Mouse (Mus musculus) ovary, postnatal 14 days (tissue): ENCODE results near the gene Zbtb20.

Source experiments
- DNase-seq: peaks from one replicate; pipeline ENCODE4 v3.0.0; 2022; ENCODE audit warnings: low spot score

The Zbtb20 gene

GRCm38 (mm10) chr16:43397629-43398323 is 522.1 kb downstream of the Zbtb20 start:
- no peak for DNase-seq

GRCm38 (mm10) chr16:43399428-43399827 is 523.7 kb downstream of the Zbtb20 start:
- no peak for DNase-seq

DNA sequence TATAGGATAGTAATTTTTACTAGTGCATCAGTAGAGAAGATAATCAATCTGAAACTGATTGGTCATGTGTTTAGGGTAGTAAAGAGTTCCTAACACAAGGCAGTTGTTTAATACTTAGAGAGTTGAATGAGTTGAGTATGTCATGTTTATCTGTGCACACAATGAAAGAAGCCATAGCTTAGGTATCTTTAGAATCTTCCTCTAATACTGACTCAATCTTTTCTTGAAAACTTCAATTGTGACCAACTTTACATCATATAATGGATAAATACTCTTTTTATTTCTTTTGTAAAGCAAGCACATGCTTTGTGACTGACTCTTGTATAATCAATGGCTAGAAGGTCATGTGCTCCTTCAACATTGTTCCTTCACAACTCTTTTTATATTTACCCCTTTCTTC is 524.4 kb downstream of the Zbtb20 start:
- DNase-seq, result no peak

DNA sequence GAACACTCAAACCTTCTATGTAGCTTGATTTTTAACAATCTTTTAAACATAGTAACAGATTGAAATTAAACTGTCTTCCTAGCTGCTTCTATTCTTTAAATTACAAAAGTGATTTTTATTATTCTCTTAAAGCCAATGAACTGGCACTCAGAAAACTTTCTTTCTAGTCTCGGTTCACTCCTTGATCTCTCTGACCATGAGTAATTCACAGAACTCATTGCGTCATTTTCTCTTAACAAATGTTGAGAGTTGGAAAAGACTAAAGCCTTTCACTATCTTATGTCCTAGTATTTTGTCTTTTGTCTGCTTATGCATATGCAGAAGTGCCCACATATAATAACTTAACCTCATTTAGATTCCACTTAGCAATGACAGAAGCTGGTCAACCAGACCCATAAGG is 525.3 kb downstream of the Zbtb20 start:
- no peak for DNase-seq

DNA sequence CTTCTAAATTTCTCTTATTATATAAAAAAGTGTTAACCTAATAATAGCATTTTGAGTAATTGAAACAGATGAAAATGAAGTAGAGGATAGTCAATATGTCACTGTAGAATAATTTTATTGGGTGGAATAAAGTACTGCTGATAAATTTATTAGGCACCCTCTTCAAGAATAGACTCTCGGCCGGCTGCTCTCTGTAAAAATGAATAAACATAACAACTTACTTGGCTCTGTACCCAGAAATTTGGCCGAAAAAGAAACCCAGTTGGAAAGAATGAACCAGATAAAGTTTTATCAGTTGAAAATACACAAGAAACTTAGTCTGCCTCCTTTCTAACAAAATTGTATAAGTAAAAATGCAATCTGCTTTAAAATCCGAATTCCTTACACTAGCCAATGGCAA is 527.2 kb downstream of the Zbtb20 start:
- DNase-seq, result no peak

DNA sequence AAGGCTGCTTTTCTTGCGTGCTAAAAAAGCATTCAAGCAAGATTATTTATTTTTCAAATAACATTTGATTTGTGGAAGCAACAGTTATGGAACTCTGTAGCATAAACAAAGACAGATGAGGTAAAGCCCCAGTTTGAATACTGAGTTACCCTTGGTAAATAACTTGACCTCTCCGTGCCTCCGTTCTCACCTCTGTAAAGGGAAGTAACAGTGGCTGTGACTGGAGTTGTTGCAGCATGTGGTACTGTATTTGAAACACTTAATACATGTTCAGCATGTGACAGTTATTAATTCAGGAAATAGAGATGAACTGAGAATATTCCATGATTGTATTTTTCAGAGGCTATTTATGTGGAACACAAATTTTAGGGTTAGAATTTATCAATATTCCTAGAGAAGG is 529.4 kb downstream of the Zbtb20 start:
- DNase-seq, result no peak

GRCm38 (mm10) chr16:43407594-43408142 is 532.0 kb downstream of the Zbtb20 start:
- DNase-seq, result no peak

DNA sequence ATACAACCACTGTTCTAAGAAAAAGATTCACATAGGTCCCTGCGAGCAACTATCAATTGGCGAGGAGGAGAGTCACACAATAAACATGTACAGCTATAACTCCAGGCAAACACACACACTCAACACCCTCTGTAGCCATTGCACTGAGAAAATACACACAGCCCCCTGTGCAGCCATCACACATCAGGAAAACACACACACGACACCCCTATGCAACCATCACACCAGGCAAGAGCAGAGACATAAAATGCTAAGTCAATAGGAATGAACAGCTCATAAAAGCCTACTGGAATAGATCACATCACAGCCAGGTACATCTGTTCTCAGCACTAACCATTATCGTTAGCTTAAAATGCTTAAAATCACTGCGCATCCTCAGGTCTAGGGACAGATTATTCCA is 532.9 kb downstream of the Zbtb20 start:
- no peak for DNase-seq

GRCm38 (mm10) chr16:43409108-43409909 is 533.6 kb downstream of the Zbtb20 start:
- no peak for DNase-seq

- DNase-seq, result peak; percentile 43
These were observed 534.4 kb downstream of the Zbtb20 start for GRCm38 (mm10) chr16:43409910-43410612.

DNA sequence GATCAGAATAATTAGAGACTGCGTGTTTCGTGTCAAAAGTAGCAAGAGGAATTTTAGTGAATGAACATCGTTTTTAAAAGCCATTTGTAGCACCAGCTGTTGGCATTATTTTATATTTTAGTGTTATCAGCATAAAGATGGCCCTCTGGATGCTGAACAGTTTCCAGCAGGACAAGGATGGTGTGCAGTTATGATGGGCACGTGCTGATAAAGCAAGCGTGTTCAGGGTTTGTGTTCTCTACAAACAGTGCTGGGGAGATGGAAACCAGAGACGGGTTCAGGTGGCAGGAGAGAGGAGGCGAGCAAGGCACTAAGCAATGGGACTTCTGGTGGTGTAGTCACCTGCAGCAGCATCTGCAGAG is 534.9 kb downstream of the Zbtb20 start:
- DNase-seq, result no peak

DNA sequence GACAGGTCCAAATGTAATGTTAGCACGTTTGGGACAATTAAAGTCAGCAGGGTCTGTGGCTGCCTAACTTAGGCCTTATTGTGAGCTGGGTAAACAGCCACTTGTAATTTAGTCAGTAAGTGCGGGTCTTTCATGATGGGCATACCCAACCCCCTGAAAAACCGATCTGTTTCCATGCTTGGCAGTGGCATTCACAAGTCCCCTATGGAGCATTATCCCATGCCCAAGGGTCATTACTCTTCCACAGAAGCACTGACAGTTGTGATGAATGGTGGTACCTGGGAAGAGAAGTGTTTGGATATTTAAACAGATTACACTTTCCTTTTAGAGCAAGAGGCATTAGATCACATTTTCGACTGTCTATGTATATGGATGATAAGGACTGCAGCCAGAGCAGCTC is 540.2 kb downstream of the Zbtb20 start:
- no peak for DNase-seq

- no peak for DNase-seq
These were observed 544.2 kb downstream of the Zbtb20 start for GRCm38 (mm10) chr16:43419923-43420322.

DNA sequence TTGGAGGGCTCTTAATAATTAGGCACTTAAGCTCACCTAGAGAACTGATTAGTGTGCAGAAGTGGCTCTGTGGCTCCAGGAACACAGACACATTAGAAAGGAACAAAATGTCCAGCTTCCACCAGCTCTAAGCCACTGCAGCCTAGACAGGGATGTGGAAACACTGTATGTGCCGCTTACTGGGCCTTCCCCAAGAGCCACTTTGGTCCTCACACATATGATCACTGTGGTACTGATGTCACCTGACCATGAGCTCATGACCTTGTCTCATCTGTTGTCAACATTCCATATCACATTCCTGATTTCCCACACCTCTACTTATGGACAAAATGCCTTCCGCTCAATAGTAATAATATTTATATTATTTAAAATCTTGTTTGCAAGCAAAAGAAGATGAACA is 553.3 kb downstream of the Zbtb20 start:
- DNase-seq, result no peak

- DNase-seq, result no peak
These were observed 554.3 kb downstream of the Zbtb20 start for GRCm38 (mm10) chr16:43430030-43430429.

DNA sequence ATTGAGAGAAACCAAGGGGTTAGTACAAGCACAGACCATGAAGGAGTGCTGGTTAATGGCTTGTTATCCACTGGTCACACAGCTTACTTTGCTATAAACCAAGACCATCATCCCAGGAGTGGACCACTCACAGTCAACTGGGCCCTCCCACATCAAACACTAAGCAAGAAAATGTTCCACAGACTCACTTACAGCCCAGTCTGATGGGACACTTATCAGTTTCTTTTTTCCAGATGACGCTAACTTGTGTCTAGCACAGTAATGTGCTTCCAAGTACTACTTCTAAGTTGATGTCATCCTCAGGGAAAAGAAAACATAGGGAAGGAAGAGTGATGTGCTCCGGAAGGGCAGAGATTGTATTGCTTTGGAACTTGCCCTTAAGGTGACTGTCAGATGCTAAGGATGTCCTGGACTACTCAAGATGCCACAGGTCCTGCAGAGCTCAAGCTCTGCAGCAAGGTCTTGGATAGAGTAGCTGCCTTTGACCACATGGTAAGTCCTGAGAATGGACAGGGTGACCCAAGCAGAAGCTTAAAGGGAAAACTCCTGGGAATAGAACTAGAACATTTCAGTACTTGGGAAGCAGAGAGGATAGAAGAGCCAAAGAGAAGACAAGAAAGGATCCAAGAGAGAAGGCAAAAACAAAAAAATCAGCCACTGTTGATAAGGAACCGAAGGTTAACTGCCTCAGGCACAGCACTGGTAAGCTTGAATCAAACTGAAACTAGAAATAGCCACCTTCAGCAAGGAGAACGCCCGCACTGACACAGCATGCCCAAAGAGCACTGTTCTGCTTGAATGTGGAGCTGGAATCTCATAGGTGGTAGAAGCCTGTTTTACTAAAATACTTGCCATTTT is 556.1 kb downstream of the Zbtb20 start:
- DNase-seq, result no peak

DNA sequence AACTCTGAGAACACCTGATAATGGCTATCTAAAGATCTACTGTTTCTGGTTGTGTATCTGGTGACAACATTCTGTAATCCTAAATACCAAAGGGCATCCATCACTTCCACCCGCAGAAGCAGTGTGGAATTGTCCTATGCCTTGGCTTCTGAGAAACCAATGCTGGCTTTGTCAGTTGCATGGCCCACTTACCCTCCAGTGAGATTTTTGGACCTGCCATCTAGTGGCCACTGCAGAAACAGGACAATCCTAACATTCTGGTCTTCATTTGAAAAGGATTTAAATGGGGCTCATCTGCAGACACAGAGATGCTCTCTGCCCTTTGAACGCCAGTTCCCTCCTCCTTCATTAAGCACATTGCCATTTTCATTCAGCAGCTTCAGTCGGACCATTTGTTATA is 559.3 kb downstream of the Zbtb20 start:
- DNase-seq, result no peak

DNA sequence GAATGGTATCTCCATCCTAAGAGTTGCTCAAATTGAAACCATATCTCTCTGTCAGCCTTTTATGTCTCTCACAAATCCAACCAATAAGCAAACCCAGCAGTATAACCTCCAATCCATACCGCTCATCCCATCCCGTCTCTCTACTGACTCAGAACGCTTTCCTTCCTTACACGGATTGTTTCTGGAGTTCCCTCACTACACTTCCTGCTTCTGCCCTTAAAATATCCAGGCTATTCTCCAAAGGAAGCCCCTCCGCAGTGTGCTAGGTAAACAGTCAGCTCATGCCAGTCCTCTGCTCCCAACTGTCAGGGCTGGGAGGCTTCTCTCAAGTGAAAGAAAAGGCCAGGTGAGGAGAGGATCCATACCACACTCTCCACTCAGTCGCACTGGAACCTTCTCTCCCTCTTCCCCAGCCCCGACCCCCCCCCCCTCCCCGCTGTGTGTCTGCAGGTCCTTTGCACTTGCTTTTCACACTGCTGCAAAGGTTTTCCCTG is 563.2 kb downstream of the Zbtb20 start:
- no peak for DNase-seq

GRCm38 (mm10) chr16:43441392-43441791 is 565.7 kb downstream of the Zbtb20 start:
- DNase-seq, result no peak

DNA sequence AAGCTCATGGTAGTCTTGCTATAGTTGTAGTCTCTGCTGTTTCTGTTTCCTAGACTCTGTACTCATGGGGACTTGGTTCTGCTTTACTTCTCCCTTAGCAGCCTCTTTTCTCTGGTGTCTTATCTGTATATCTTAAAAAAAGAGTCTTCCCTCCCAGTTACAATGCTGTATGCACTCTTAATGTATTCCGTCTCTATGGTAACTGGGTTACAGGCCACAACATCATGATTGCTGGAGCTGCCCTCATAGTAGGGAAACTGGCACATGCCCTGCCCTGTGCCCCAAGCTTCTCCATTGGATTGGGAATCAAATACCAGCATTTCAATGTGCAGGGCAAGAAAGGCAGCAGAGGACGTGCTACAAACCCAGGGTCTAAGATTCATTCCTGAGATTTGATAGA is 567.4 kb downstream of the Zbtb20 start:
- no peak for DNase-seq

DNA sequence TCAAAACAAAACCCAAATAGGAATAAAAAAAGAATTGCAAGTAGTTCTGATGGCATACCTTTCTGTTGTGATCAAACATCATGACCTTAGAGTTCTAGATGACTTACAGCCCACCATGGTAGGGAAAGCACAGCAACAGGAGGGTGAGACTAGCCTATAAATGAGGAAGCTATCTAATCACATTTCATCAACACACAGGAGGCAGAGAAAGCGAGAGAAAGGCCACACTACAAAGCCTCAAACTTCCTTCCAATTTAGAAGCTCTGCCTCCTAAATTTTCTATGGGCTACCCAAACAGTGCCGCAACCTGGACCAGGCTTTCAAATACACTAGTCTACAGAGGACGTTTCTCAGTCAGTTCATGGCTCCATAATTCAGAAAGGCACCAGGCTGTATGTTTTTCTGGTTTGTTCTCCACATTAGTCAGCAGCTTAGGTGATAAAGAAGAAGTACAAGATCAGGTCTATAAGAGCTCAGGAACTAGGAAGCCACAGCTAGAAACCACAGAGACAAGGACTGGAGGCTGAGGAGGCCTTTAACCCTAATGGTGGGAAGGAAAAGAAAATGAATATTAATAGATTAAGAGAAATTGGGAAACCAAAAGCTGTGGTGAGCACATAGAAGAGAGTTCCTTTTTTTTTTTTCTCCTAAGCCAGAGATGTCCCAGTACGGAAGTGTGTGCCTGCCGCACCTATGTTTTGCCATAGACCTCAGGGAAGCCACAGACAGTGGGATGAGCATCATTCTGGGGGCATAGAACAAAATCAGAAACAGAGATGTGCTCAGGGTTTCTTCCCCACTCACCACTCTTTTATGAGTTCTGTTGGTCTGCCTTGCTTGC is 572.7 kb downstream of the Zbtb20 start:
- no peak for DNase-seq
